Mouse (Mus musculus) erythroblast, embryonic 14.5 days (primary cell): ENCODE measurements around the gene Rora.

Experiments
- GATA1 ChIP-seq: IDR thresholded peaks from 2 replicates; pipeline ENCODE4 v1.6.1; 2012; ENCODE audit warnings: low read length, inconsistent platforms, mixed read lengths
- TAL1 ChIP-seq: IDR thresholded peaks from 3 replicates; pipeline ENCODE4 v1.6.1; 2012; ENCODE audit warnings: low read length, inconsistent platforms, mixed read lengths

DNA sequence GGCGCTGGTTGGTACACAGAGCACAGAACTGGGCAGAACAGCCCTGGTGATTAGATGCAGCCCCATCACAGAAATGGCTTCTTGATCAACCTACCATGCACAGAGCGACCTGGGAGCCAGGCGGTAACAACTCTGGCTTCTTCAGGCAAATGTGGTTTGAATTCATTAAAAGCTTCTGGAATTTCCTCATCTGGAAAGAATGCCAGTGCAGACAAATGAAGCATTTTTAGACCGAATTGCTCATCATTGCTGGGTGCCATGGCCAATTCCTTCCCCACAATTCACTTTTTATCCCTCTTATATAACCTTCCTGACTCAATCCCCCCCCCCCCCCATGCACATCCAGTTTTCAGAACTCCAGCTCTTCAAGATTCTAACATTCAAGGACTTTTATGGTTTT, 28.6 kb upstream of the Rora start:
- no peak for TF ChIP-seq TAL1
- TF ChIP-seq GATA1: no peak
